Mouse (Mus musculus) liver, embryonic 12.5 days (tissue): ENCODE measurements at regions not wholly inside any gene's neighbourhood (a gene's known extent, or its start where the extent isn't known, plus 50 kb on each side); places are given as distances from the start of the nearest gene placed in this dataset.

ENCODE experiments used
- ATAC-seq: fragments of 200-750 bp; cut with Nextera tagmentation; 2 replicates; pipeline ENCODE4 v1.8.0; 2017; ENCODE audit warnings: moderate number of reproducible peaks, mild to moderate bottlenecking, moderate library complexity
- H3K27ac ChIP-seq: fragments of 300-500 bp; sonication (generic); 2 replicates; pipeline ENCODE4 v1.5.1; 2016; ENCODE audit warnings: mild to moderate bottlenecking
- H3K27me3 ChIP-seq: fragments of 300-500 bp; sonication (generic); replicated peaks from 2 replicates; pipeline ENCODE4 v1.6.1; 2016; ENCODE audit warnings: mild to moderate bottlenecking, moderate library complexity
- H3K36me3 ChIP-seq: fragments of 300-500 bp; sonication (generic); 2 replicates; pipeline ENCODE4 v1.6.1; 2016; ENCODE audit warnings: mild to moderate bottlenecking, moderate library complexity
- H3K4me1 ChIP-seq: fragments of 300-500 bp; sonication (generic); 2 replicates; pipeline ENCODE4 v1.6.1; 2016
- H3K4me2 ChIP-seq: fragments of 300-500 bp; sonication (generic); 2 replicates; pipeline ENCODE4 v1.6.1; 2016; ENCODE audit warnings: mild to moderate bottlenecking, moderate library complexity
- H3K4me3 ChIP-seq: fragments of 300-500 bp; sonication (generic); 2 replicates; pipeline ENCODE4 v1.5.1; 2016; ENCODE audit warnings: mild to moderate bottlenecking, moderate library complexity
- H3K9ac ChIP-seq: fragments of 300-500 bp; sonication (generic); 2 replicates; pipeline ENCODE4 v1.6.1; 2016; ENCODE audit warnings: mild to moderate bottlenecking, moderate library complexity
- H3K9me3 ChIP-seq: fragments of 300-500 bp; sonication (generic); replicated peaks from 2 replicates; pipeline ENCODE4 v1.6.1; 2016; ENCODE audit warnings: mild to moderate bottlenecking, moderate library complexity
- WGBS: fragments of 180-500 bp; shearing (Covaris S2); methylation state at CpG from one replicate; pipeline ENCODE4 v1.1.7; 2016; ENCODE audit not compliant: insufficient replicate concordance; 5-methylcytosine and 5-hydroxymethylcytosine counted together

DNA sequence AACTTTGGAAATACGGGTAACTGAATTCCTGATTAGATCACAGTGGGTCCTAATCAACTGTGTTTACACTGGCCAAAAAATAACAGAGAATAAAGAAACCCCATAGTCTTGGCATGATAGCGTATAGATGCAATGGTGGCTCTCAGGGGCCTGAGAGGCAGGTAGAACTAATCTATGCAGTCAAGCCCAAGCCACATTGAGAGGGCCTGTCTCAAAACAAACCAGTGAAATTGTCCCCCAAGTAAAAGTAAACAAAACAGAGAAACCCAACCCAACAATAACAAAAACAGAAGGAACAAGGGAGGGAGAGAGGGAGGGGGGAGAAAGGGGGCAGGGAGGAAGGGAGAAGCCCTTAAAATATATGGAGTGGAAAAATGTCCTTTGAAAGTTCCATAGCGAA is 422.2 kb downstream of the Gja1 start:
- Histone ChIP-seq H3K9ac (no peak overlapping the region), H3K36me3 (no peaks in the 10 kb centered on the region), H3K27ac (no peak overlapping the region), H3K4me1 (no peaks in the 10 kb centered on the region), H3K4me2 (no peak overlapping the region), H3K4me3 (no peak overlapping the region), H3K27me3 (no peaks in the 10 kb centered on the region), H3K9me3 (no peaks in the 10 kb centered on the region)
- 75% methylated on average over 3 of the region's 3 CpGs for WGBS
- no peak for ATAC-seq

DNA sequence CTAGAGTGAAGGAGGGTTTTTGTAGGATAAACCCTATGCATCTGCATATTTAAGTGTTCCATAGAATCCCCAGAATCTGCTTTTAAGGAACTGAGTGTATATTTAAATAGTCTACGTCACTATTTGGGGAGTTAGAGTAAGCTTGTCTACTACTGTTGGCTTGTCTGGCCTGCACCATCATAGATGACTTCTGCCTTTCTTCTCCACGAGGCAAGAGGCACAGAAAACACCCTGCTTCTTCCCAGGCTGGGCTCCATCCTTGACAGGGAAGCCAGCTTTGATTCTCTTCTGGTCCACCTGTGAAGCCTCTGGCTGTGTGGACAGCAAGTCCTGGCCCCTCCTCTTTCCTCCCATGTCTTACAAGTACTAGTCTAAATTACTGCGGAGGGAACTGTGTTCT is 422.6 kb downstream of the Gja1 start:
- ATAC-seq, result no peak

DNA sequence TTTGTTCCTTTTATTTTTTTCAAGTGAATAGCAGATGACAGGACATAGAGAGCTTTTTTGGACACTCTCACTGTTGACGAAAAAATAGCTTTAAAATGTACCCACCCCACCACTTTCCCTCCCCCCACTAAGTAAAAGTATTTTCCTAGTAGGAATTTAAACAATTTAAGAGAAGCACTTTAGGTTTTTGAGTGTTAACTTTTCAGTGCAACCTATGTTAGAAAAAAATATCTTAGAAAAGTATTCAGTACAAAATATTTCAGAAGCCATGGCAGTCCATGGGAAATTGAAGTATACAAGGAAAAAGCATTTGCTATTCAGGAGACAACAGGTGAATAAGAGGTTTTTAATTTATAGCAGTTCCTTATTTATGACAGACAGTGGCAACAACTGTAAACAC is 431.9 kb downstream of the Gja1 start:
- 37% methylated on average over 1 of the region's 1 CpGs for WGBS
- Histone ChIP-seq H3K36me3 (no peaks in the 10 kb centered on the region), H3K4me2 (no peak overlapping the region), H3K27me3 (no peaks in the 10 kb centered on the region), H3K4me3 (no peak overlapping the region), H3K9ac (no peak overlapping the region), H3K4me1 (no peaks in the 10 kb centered on the region), H3K27ac (no peak overlapping the region), H3K9me3 (no peaks in the 10 kb centered on the region)
- ATAC-seq, result no peak

More for the DNA sequence above, 422.6 kb downstream of the Gja1 start:
- H3K4me3 ChIP-seq, result no peak overlapping the region
- no peaks in the 10 kb centered on the region for H3K9me3 ChIP-seq
- no peaks in the 10 kb centered on the region for H3K4me1 ChIP-seq
- no peak overlapping the region for H3K9ac ChIP-seq
- no peak overlapping the region for H3K4me2 ChIP-seq
- H3K27ac ChIP-seq, result no peak overlapping the region
- no peaks in the 10 kb centered on the region for H3K27me3 ChIP-seq
- WGBS, result 42% methylated on average over 3 of the region's 3 CpGs
- no peaks in the 10 kb centered on the region for H3K36me3 ChIP-seq

DNA sequence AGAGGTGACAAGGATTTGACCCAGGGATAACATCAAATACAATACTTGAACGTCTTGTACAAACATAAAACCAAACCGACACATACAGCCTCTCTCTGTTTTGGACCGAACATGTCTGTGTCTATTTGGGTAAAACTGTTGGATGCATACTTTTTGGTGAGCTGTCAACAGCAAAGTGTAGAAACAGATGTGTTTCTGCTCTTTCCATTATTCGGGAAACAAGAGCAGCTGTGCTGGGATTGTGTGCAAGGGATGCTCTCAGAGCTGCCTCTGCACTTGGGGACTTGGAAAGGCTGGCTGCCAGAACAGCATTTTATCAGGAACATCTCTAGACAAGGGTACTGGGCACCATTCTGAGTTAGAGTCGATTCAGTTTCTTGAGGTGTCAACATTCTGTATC is 445.0 kb downstream of the Gja1 start:
- Histone ChIP-seq H3K36me3 (no peaks in the 10 kb centered on the region), H3K9me3 (no peaks in the 10 kb centered on the region), H3K4me2 (no peak overlapping the region), H3K4me3 (no peak overlapping the region), H3K27me3 (no peaks in the 10 kb centered on the region), H3K4me1 (no peaks in the 10 kb centered on the region), H3K9ac (no peak overlapping the region), H3K27ac (no peak overlapping the region)
- 60% methylated on average over 5 of the region's 5 CpGs for WGBS
- ATAC-seq, result no peak

DNA sequence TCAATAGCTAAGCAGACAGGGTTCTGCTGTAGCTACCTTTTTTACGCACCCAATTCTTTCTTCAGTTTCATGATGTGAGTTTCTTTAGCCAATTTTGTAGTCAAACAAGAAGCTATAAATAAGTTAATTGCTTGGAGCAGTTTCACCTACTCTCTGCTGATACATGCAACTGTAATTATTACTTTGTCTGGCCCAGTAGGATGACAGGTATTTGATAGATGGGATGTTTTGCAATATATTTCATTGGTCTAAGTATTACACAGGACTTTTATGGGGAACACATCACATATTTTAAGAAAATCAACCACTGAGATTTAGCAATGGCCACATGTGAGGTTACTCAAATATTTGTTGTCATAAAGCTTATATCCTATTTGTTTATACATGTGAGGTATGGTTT is 454.2 kb downstream of the Gja1 start:
- 75% methylated on average over 1 of the region's 1 CpGs for WGBS
- Histone ChIP-seq H3K4me2 (no peak overlapping the region), H3K36me3 (no peaks in the 10 kb centered on the region), H3K27ac (no peak overlapping the region), H3K4me3 (no peak overlapping the region), H3K4me1 (no peaks in the 10 kb centered on the region), H3K27me3 (no peaks in the 10 kb centered on the region), H3K9ac (no peak overlapping the region), H3K9me3 (no peaks in the 10 kb centered on the region)
- no peak for ATAC-seq

DNA sequence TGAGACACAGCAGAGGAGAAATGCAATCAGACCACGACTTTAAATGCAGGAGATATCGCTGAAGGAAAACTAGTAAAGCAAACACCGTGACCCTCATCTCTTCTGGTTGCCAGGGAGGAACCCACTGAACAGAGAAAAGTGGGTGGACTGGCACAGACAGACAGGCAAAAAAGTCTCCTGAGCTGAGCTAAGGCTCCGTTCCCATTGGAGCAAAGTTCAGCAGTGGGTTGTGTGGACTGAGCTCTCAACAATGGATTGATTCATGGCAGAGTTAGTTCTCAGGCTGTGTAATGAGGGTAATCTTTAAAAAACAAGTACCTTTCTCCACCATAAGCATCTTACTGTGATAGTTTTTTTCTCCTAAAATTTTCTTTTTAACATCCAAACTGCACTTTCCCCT is 454.8 kb downstream of the Gja1 start:
- Histone ChIP-seq H3K9me3 (no peaks in the 10 kb centered on the region), H3K4me3 (no peak overlapping the region), H3K27me3 (no peaks in the 10 kb centered on the region), H3K27ac (no peak overlapping the region), H3K36me3 (no peaks in the 10 kb centered on the region), H3K4me2 (no peak overlapping the region), H3K4me1 (no peaks in the 10 kb centered on the region), H3K9ac (no peak overlapping the region)
- WGBS, result 70% methylated on average over 4 of the region's 4 CpGs
- ATAC-seq, result no peak

DNA sequence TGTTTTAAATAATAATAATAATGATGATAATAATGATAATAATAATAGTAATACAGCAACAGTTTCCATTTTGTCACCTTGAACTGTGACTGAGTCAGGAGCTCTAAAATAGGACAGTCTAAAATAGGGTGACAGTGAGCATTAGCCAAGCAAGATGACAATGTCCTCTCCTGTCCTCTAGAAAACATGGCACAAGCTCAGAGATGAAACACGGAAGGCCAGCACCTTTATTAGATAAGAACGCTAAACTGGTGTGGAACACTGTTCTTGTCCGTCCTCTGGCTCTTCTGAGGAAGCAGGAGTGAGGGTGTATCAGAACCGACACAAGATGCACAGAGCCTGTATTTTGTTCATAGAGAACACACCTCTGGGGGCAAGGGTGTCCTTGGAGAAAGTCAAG is 459.0 kb downstream of the Gja1 start:
- H3K27ac ChIP-seq, result no peak overlapping the region
- 67% methylated on average over 4 of the region's 4 CpGs for WGBS
- H3K4me2 ChIP-seq, result no peak overlapping the region
- no peak overlapping the region for H3K4me3 ChIP-seq
- H3K9ac ChIP-seq, result no peak overlapping the region
- no peaks in the 10 kb centered on the region for H3K9me3 ChIP-seq
- no peaks in the 10 kb centered on the region for H3K4me1 ChIP-seq
- no peak for ATAC-seq
- no peaks in the 10 kb centered on the region for H3K27me3 ChIP-seq
- no peaks in the 10 kb centered on the region for H3K36me3 ChIP-seq

DNA sequence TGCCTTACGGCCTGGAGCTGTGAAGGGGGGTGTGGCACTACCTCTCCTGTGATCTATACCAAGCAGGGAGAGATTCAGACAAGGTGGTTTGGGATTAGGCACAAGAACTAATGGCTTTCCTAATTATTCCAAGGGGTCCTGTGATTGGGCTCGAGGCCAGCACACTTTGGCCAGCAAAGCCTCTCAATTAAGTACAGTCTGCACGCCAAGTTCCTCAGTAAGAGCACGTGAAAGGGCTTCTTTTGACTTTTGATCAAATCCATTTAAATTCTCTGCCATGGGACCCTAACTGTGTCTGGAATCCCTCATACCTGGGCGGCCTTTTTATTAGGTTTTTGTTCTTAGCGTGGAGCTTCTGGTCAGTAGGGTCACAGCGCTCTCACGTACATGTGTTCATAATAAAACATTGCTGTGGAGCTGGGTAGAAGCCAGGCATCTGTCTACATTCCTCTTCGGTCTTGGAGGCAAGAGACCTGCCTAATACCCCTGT is 461.9 kb downstream of the Gja1 start:
- H3K9ac ChIP-seq, result no peak overlapping the region
- ATAC-seq, result no peak
- no peaks in the 10 kb centered on the region for H3K9me3 ChIP-seq
- WGBS, result 65% methylated on average over 9 of the region's 9 CpGs
- no peak overlapping the region for H3K27ac ChIP-seq
- H3K36me3 ChIP-seq, result no peaks in the 10 kb centered on the region
- H3K4me2 ChIP-seq, result no peak overlapping the region
- H3K4me1 ChIP-seq, result no peaks in the 10 kb centered on the region
- H3K4me3 ChIP-seq, result no peak overlapping the region
- no peaks in the 10 kb centered on the region for H3K27me3 ChIP-seq

DNA sequence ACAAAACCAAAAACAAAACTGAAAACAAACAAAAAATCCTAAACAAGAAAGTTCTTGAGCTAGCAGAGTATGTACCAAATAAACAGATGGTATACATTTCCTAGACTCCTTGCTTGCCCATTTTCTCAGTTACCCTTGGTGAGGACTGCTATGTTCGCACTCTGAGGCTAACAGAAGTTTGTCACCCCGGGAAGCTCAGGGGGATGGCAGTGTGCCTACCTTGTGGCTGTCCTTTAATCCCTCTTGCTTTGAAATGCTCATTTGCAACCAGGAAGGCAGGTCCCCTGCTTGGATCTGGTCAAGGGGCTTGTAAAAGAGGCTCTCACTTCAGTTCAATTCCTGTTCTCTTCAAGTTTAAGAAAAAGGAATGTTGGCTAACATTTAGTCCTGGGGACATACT is 462.4 kb downstream of the Gja1 start:
- Histone ChIP-seq H3K36me3 (no peaks in the 10 kb centered on the region), H3K4me2 (no peak overlapping the region), H3K9me3 (no peaks in the 10 kb centered on the region), H3K9ac (no peak overlapping the region), H3K4me3 (no peak overlapping the region), H3K4me1 (no peaks in the 10 kb centered on the region), H3K27me3 (no peaks in the 10 kb centered on the region), H3K27ac (no peak overlapping the region)
- WGBS, result 40% methylated on average over 2 of the region's 2 CpGs
- no peak for ATAC-seq

DNA sequence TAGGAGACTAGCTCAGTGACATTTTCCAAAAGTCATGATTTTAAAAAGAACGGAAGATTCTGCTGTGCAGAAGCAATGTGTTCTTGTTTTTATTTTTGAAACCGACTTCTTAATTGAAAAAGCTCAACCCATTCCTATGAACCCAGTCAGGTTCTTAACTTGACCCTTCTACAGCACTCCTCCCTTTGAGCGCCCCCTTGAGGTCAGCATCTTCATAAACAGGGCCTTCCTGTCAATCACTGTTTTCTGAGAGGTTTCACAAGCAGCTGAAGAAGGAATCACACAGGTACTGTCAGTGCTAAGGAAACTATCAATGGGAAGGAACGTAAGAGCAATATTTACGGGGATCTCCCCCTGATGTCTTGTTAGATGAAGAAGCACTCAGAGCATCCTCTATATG is 463.6 kb downstream of the Gja1 start:
- ATAC-seq, result no peak
- no peak overlapping the region for H3K4me2 ChIP-seq
- H3K27me3 ChIP-seq, result no peaks in the 10 kb centered on the region
- no peak overlapping the region for H3K4me3 ChIP-seq
- no peak overlapping the region for H3K9ac ChIP-seq
- H3K27ac ChIP-seq, result no peak overlapping the region
- no peaks in the 10 kb centered on the region for H3K4me1 ChIP-seq
- WGBS, result 52% methylated on average over 5 of the region's 5 CpGs
- H3K36me3 ChIP-seq, result no peaks in the 10 kb centered on the region
- no peaks in the 10 kb centered on the region for H3K9me3 ChIP-seq

DNA sequence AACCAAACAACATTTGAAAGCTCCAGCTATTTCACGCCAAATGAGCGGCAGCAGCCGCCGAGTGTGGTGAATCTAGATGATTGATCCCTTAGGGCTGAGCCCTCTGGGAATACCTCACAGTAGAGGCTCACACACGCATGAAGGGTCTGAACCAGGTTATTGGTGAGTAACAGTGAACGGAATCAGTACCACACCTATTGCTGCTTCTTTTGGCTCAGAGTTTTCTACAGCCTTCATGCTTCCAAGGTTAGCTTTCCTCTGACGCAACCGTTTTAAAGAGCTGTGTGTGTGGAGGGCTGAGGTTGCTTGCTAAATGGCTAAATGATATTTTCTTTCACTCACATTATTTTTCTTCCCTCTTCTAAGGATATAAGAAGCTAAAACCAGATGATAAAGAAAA is 464.4 kb downstream of the Gja1 start:
- WGBS, result 77% methylated on average over 8 of the region's 8 CpGs
- ATAC-seq, result no peak
- Histone ChIP-seq H3K36me3 (no peaks in the 10 kb centered on the region), H3K9me3 (no peaks in the 10 kb centered on the region), H3K27me3 (no peaks in the 10 kb centered on the region), H3K4me2 (no peak overlapping the region), H3K27ac (no peak overlapping the region), H3K4me1 (no peaks in the 10 kb centered on the region), H3K4me3 (no peak overlapping the region), H3K9ac (no peak overlapping the region)

DNA sequence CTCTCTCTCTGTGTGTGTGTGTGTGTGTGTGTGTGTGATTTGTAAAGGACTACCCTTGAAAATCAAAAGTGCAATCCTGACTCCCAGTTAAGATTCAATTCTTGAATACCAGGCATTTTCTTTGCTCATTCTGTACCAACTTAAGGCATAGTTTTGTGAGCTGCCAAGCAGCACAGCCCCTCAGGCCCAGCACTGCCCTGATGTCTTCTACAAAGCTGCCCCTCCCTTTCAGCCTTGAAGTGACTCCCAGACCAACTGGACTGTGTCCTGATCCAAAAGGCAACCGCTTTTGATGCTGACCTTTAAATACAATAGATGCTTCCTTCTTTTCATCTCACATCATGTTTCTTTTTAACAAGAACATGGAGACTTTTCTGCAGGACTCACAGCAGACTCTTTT is 464.8 kb downstream of the Gja1 start:
- Histone ChIP-seq H3K9ac (no peak overlapping the region), H3K36me3 (no peaks in the 10 kb centered on the region), H3K27ac (no peak overlapping the region), H3K4me2 (no peak overlapping the region), H3K9me3 (no peaks in the 10 kb centered on the region), H3K4me3 (no peak overlapping the region), H3K4me1 (no peaks in the 10 kb centered on the region), H3K27me3 (no peaks in the 10 kb centered on the region)
- no peak for ATAC-seq
- WGBS, result 56% methylated on average over 1 of the region's 1 CpGs

DNA sequence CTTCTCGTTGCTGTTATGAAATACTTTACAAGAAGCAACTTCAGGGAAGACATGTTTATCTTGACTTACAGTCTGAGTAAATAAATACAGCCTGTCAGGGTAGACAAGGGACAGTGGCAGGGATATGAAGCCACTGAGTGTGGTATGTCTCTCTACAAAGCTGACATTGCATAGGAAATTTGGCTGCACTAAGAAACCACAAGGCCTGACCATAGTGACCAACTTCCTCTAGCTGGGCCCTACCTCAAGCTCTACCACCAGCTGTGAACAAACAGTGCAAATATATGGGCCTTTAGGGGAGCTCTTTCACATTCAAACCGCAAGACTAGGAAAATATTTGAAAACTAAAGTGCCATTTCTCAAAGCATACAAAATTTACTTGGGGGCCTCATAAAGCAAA is 475.4 kb downstream of the Gja1 start:
- no peak for ATAC-seq
- WGBS, result 16% methylated on average over 2 of the region's 2 CpGs
- Histone ChIP-seq H3K9me3 (no peaks in the 10 kb centered on the region), H3K27me3 (no peaks in the 10 kb centered on the region), H3K36me3 (no peaks in the 10 kb centered on the region), H3K27ac (no peak overlapping the region), H3K4me1 (no peaks in the 10 kb centered on the region), H3K4me3 (no peak overlapping the region), H3K9ac (no peak overlapping the region), H3K4me2 (no peak overlapping the region)
